Comparison of ENCODE assay signal across 8 mouse cellular contexts in genomic region chr5:103424678-103425319, GRCm38 (mm10). TPM values are rescaled to one million over a fixed set of nuclear protein-coding genes. Genes with fewer than 3 reads are reported as not detected.
DNase-seq lines count a peak whose midpoint lies in the region; ATAC-seq and TF ChIP-seq lines count a peak whose summit lies in the region.

Gene Ptpn13, plus strand, starts transcription at chr5:103425192.

- peak within 1 kb of the TSS; percentile 80 for H3K4me3 ChIP-seq in embryonic facial prominence, embryonic 11.5 days (ENCODE audit: low read depth, low read length)
- H3K4me3 ChIP-seq in limb, embryonic 10.5 days = peak within 1 kb of the TSS; percentile 93
- H3K4me3 ChIP-seq in midbrain, embryonic 13.5 days (replicated peaks) = peak within 1 kb of the TSS; percentile 87
- H3K4me3 ChIP-seq in spleen, adult 2 months (ENCODE audit: extremely low read depth, insufficient read depth, insufficient read length) = peak within 1 kb of the TSS; percentile 52

- H3K36me3 ChIP-seq in embryonic facial prominence, embryonic 11.5 days (replicated peaks; ENCODE audit: control insufficient read depth, insufficient read depth, low read depth, low read length) = no peaks in the 10 kb centered on the region
- H3K36me3 ChIP-seq in limb, embryonic 10.5 days = no peaks in the 10 kb centered on the region
- no peaks in the 10 kb centered on the region for H3K36me3 ChIP-seq in midbrain, embryonic 13.5 days
- H3K36me3 ChIP-seq in spleen, adult 2 months (ENCODE audit: control insufficient read depth, insufficient read depth, low read length) = no peaks in the 10 kb centered on the region

- no peak for ATAC-seq in monocyte, adult 5-6 weeks (replicated peaks; ENCODE audit: insufficient number of reproducible peaks, low FRiP score, low TSS enrichment, poor library complexity, severe bottlenecking)
- ATAC-seq in embryonic facial prominence, embryonic 11.5 days (replicated peaks; ENCODE audit: insufficient number of reproducible peaks, low FRiP score, low TSS enrichment, low read depth) = peak; percentile 98
- peak; percentile 98 for ATAC-seq in midbrain, embryonic 13.5 days

- peak within 1 kb of the TSS; percentile 75 for H3K27ac ChIP-seq in embryonic facial prominence, embryonic 11.5 days (replicated peaks; ENCODE audit: low read depth, low read length)
- peak within 1 kb of the TSS; percentile 93 for H3K27ac ChIP-seq in limb, embryonic 10.5 days
- H3K27ac ChIP-seq in midbrain, embryonic 13.5 days = peak within 1 kb of the TSS; percentile 80
- H3K27ac ChIP-seq in spleen, adult 2 months (ENCODE audit: insufficient read depth, low read length) = no peak within 1 kb of the TSS

- H3K9me3 ChIP-seq in embryonic facial prominence, embryonic 11.5 days (replicated peaks; ENCODE audit: control insufficient read depth, low read length) = no peaks in the 10 kb centered on the region
- H3K9me3 ChIP-seq in limb, embryonic 10.5 days (replicated peaks) = no peaks in the 10 kb centered on the region
- no peaks in the 10 kb centered on the region for H3K9me3 ChIP-seq in midbrain, embryonic 13.5 days

- H3K27me3 ChIP-seq in embryonic facial prominence, embryonic 11.5 days (ENCODE audit: control insufficient read depth, insufficient read depth, low read length) = no peaks in the 10 kb centered on the region
- peaks cover 22% of the 10 kb centered on the region for H3K27me3 ChIP-seq in limb, embryonic 10.5 days (ENCODE audit: low read depth, poor library complexity, severe bottlenecking)
- H3K27me3 ChIP-seq in midbrain, embryonic 13.5 days = peaks cover 3% of the 10 kb centered on the region; the same call in 1 of the 2 replicates
- H3K27me3 ChIP-seq in spleen, adult 2 months (ENCODE audit: control insufficient read depth, insufficient read depth, low read length) = peaks cover 16% of the 10 kb centered on the region

- no peaks in the 10 kb centered on the region for H3K4me1 ChIP-seq in embryonic facial prominence, embryonic 11.5 days (ENCODE audit: control insufficient read depth, insufficient read depth, low read length)
- peaks cover 53% of the 10 kb centered on the region for H3K4me1 ChIP-seq in limb, embryonic 10.5 days
- peaks cover 41% of the 10 kb centered on the region for H3K4me1 ChIP-seq in midbrain, embryonic 13.5 days (replicated peaks)
- peaks cover 9% of the 10 kb centered on the region for H3K4me1 ChIP-seq in spleen, adult 2 months (ENCODE audit: control insufficient read depth, insufficient read depth, insufficient read length)

- under 1% methylated on average over 44 of the region's 55 CpGs for WGBS in embryonic facial prominence, embryonic 11.5 days
- under 1% methylated on average over 53 of the region's 55 CpGs for WGBS in limb, embryonic 10.5 days
- WGBS in midbrain, embryonic 13.5 days = under 1% methylated on average over 55 of the region's 55 CpGs
- WGBS in spleen, adult 2 months = 2% methylated on average over 53 of the region's 55 CpGs

- H3K9ac ChIP-seq in embryonic facial prominence, embryonic 11.5 days (replicated peaks; ENCODE audit: low read length) = peak within 1 kb of the TSS; percentile 80
- H3K9ac ChIP-seq in midbrain, embryonic 13.5 days (replicated peaks) = peak within 1 kb of the TSS; percentile 84

- peak; percentile 4 to 5 for DNase-seq in monocyte, adult 2 months (ENCODE audit: low read depth in 1 of 2, low spot score in 2 of 2)
- DNase-seq in embryonic facial prominence, embryonic 11.5 days (ENCODE audit: low spot score) = peak; percentile 95
- peak; percentile 99 for DNase-seq in heart, adult 11 months
- peak; percentile 95 for DNase-seq in kidney, adult 18-20 months
- DNase-seq in limb, embryonic 10.5 days (ENCODE audit: low spot score) = peak; percentile 93
- DNase-seq in spleen, adult 2 months (ENCODE audit: low read depth in 1 of 2, low spot score in 2 of 2) = peak; percentile 7 to 67

- no peak for TF ChIP-seq CTCF in spleen, adult 2 months (IDR thresholded peaks at IDR 0.05; ENCODE audit: extremely low read depth, insufficient read depth, insufficient read length, insufficient replicate concordance)

- no peak for TF ChIP-seq POLR2A in spleen, adult 2 months (IDR thresholded peaks at IDR 0.05; ENCODE audit: low read depth, low read length)

- peak within 1 kb of the TSS; percentile 86 for H3K4me2 ChIP-seq in embryonic facial prominence, embryonic 11.5 days (ENCODE audit: low read depth, low read length)
- H3K4me2 ChIP-seq in midbrain, embryonic 13.5 days (replicated peaks) = peak within 1 kb of the TSS; percentile 89

RNA-seq across cellular contexts. Expression of gene Ptpn13, which starts in this region (rescaled TPM):
- 0.48 to 1.1 TPM (median 0.97 TPM) in 3 replicates for total RNA-seq in monocyte, adult 5-6 weeks (2017)
- polyA plus RNA-seq in embryonic facial prominence, embryonic 11.5 days (2014; fragmentation: Nextera tagmentation; extraction: Ambion mirVana) = 14.5 and 15.3 TPM in 2 replicates
- 10.4 and 11.1 TPM in 2 replicates for polyA plus RNA-seq in limb, embryonic 10.5 days (2016; fragmentation: Nextera tagmentation; extraction: Ambion mirVana)
- 6.8 and 8.7 TPM in 2 replicates for polyA plus RNA-seq in midbrain, embryonic 13.5 days (2015; fragmentation: Nextera tagmentation; extraction: Ambion mirVana)
- 1.8 and 2.5 TPM in 2 replicates for polyA plus RNA-seq in spleen, adult 2 months (2012; rRNA removed)

Comparison
In these comparisons a context has a peak if more than half of its experiments do, and no peak if none do; other contexts are left out.
1. DNase-seq: peak in every context shown above with its lines; median percentile 99 in heart, adult 11 months; 95 in embryonic facial prominence, embryonic 11.5 days; 95 in kidney, adult 18-20 months; 93 in limb, embryonic 10.5 days; 37 in spleen, adult 2 months; 4 in monocyte, adult 2 months.